Mouse (Mus musculus) ES-E14 (cell line): ENCODE results near the gene Tmem214. TPM values are rescaled to one million over a fixed set of nuclear protein-coding genes. Genes with fewer than 3 reads are reported as not detected.

Experiments used
- DNase-seq: peaks from one replicate; pipeline ENCODE4 v3.0.0-alpha.2; 2013; ENCODE audit warnings: low read depth, low spot score
- H3K27ac ChIP-seq: 2 replicates; pipeline ENCODE4 v1.5.1; 2012; ENCODE audit warnings: low read depth, mild to moderate bottlenecking, low read length, moderate library complexity, mixed read lengths; ENCODE audit not compliant: poor library complexity, insufficient read depth, severe bottlenecking
- H3K36me3 ChIP-seq: 2 replicates; pipeline ENCODE4 v1.6.1; 2012; ENCODE audit warnings: mild to moderate bottlenecking, low read length, moderate library complexity, mixed read lengths; ENCODE audit not compliant: control insufficient read depth, poor library complexity, insufficient read depth, severe bottlenecking
- H3K4me1 ChIP-seq, 2 experiments: fragments of 150-350 bp in 1 of 2; sonication (generic) in 1 of 2; 2 replicates each; pipeline ENCODE4 v1.6.1; 2012; ENCODE audit warnings: low read length in 2 of 2, mild to moderate bottlenecking in 1 of 2, mixed read lengths in 1 of 2; ENCODE audit not compliant: control insufficient read depth in 2 of 2, insufficient read depth in 2 of 2, poor library complexity in 1 of 2
- H3K4me3 ChIP-seq, 2 experiments: fragments of 150-350 bp in 1 of 2; sonication (generic) in 1 of 2; 2 replicates each; pipeline ENCODE4 v1.5.1; 2012; ENCODE audit warnings: low read length in 2 of 2, low read depth in 1 of 2, mild to moderate bottlenecking in 1 of 2, mixed read lengths in 1 of 2; ENCODE audit not compliant: insufficient read depth in 1 of 2, poor library complexity in 1 of 2, severe bottlenecking in 1 of 2
- H3K9ac ChIP-seq: 2 replicates; pipeline ENCODE4 v1.6.1; 2012; ENCODE audit warnings: low read depth, mild to moderate bottlenecking, low read length, mixed read lengths; ENCODE audit not compliant: poor library complexity, insufficient read depth, severe bottlenecking
- H3K9me3 ChIP-seq: fragments of 150-350 bp; sonication (generic); 2 replicates; pipeline ENCODE4 v1.6.1; 2012; ENCODE audit warnings: low read depth, mild to moderate bottlenecking, low read length; ENCODE audit not compliant: control insufficient read depth, insufficient read depth
- CHD2 ChIP-seq: IDR thresholded peaks from 2 replicates; pipeline ENCODE4 v1.6.1; 2014; ENCODE audit warnings: mild to moderate bottlenecking, low read depth, low read length, inconsistent platforms
- HCFC1 ChIP-seq: IDR thresholded peaks from 2 replicates; pipeline ENCODE4 v1.6.1; 2012; ENCODE audit warnings: low read length, inconsistent platforms, borderline replicate concordance; ENCODE audit not compliant: insufficient read depth
- MAFK ChIP-seq: IDR thresholded peaks from 2 replicates; pipeline ENCODE4 v1.6.1; 2014; ENCODE audit warnings: mild to moderate bottlenecking, low read depth, low read length, inconsistent platforms; ENCODE audit not compliant: insufficient read depth
- ZC3H11A ChIP-seq: IDR thresholded peaks from 2 replicates; pipeline ENCODE4 v1.6.1; 2012; ENCODE audit warnings: low read depth, mild to moderate bottlenecking, inconsistent platforms, low read length, borderline replicate concordance
- ZNF384 ChIP-seq: IDR thresholded peaks from 2 replicates; pipeline ENCODE4 v1.6.1; 2012; ENCODE audit warnings: low read depth, low read length, inconsistent platforms
- in situ Hi-C, 2 experiments: fragments of 600-800 bp; cut with MboI; formaldehyde crosslinking; loops; one replicate each; pipeline ENCODE4 v1.15.1; 2025; ENCODE audit warnings: low sequenced_read_pairs in 2 of 2, inconsistent platforms in 1 of 2; ENCODE audit not compliant: unreplicated experiment in 2 of 2
- total RNA-seq: library from RNA; depleted of rRNA; stranded (reverse); fragments of 300-350 nt; gene quantifications from 2 replicates; pipeline ENCODE4 v1.2.3, GENCODE M21; 2012

Gene Tmem214
- total RNA-seq, 1 experiment: 66.9 TPM

- peak overlapping the region; percentile 9 to 89; a peak in 2 of 4 replicates for H3K4me3 ChIP-seq
- DNase-seq: no peak
- no peak overlapping the region for H3K27ac ChIP-seq
- H3K9ac ChIP-seq: peak overlapping the region; percentile 37; the same call in 1 of the 2 replicates
- H3K36me3 ChIP-seq: peaks cover 26% of the 10 kb centered on the region
- H3K9me3 ChIP-seq: no peaks in the 10 kb centered on the region
- H3K4me1 ChIP-seq: peaks cover 0 to 4% of the 10 kb centered on the region in 2 experiments; a peak in 2 of 4 replicates
- in situ Hi-C loops: no loop called here
- no peak for TF ChIP-seq ZC3H11A
- TF ChIP-seq MAFK: no peak
- TF ChIP-seq ZNF384: no peak
- TF ChIP-seq CHD2: no peak
- no peak for TF ChIP-seq HCFC1
These were observed 1.2 kb downstream of the Tmem214 start for GRCm38 (mm10) chr5:30868981-30869380.

- DNase-seq: peak; percentile 75
- H3K27ac ChIP-seq: no peak overlapping the region
- peak; percentile 93 for TF ChIP-seq HCFC1
- no peak for TF ChIP-seq ZNF384
- H3K9me3 ChIP-seq: no peaks in the 10 kb centered on the region
- H3K4me3 ChIP-seq: peak overlapping the region; percentile 70 to 89
- no peaks in the 10 kb centered on the region for H3K4me1 ChIP-seq
- peaks cover 32% of the 10 kb centered on the region for H3K36me3 ChIP-seq
- in situ Hi-C loops: no loop called here
- H3K9ac ChIP-seq: peak overlapping the region; percentile 74
These were observed 1.8 kb downstream of the Tmem214 start for GRCm38 (mm10) chr5:30869405-30870130.

- H3K4me1 ChIP-seq: no peaks in the 10 kb centered on the region
- DNase-seq: no peak
- H3K9me3 ChIP-seq: no peaks in the 10 kb centered on the region
- TF ChIP-seq ZC3H11A (no peak), HCFC1 (no peak), MAFK (no peak)
- H3K9ac ChIP-seq: peak overlapping the region; percentile 74
- peaks cover 35% of the 10 kb centered on the region for H3K36me3 ChIP-seq
- in situ Hi-C loops: no loop called here
- H3K27ac ChIP-seq: no peak overlapping the region
- H3K4me3 ChIP-seq: peak overlapping the region; percentile 70 to 89
These were observed 2.3 kb downstream of the Tmem214 start for GRCm38 (mm10) chr5:30870131-30870406.

- H3K27ac ChIP-seq: no peak overlapping the region
- H3K9me3 ChIP-seq: no peaks in the 10 kb centered on the region
- H3K4me3 ChIP-seq: no peak overlapping the region
- no peaks in the 10 kb centered on the region for H3K4me1 ChIP-seq
- no peak for TF ChIP-seq HCFC1
- TF ChIP-seq MAFK: no peak
- TF ChIP-seq ZNF384: no peak
- TF ChIP-seq ZC3H11A: no peak
- TF ChIP-seq CHD2: no peak
- H3K9ac ChIP-seq: no peak overlapping the region
- no peak for DNase-seq
- in situ Hi-C loops: no loop called here
- peaks cover 55% of the 10 kb centered on the region for H3K36me3 ChIP-seq
These were observed 4.8 kb downstream of the Tmem214 start for GRCm38 (mm10) chr5:30872574-30872973.

GRCm38 (mm10) chr5:30874365-30874764, 6.6 kb downstream of the Tmem214 start:
- Histone ChIP-seq H3K4me1 (peaks cover 0 to 3% of the 10 kb centered on the region in 2 experiments; a peak in 1 of 4 replicates), H3K27ac (no peak overlapping the region), H3K4me3 (no peak overlapping the region), H3K9me3 (no peaks in the 10 kb centered on the region), H3K9ac (no peak overlapping the region), H3K36me3 (peaks cover 59% of the 10 kb centered on the region)
- TF ChIP-seq HCFC1 (no peak), ZNF384 (no peak), MAFK (no peak), ZC3H11A (no peak), CHD2 (no peak)
- in situ Hi-C loops: no loop called here
- DNase-seq: no peak
